Mouse (Mus musculus) heart, embryonic 14.5 days (tissue): Measurements from ENCODE around the gene Tenm2. TPM values are rescaled to one million over a fixed set of nuclear protein-coding genes. Genes with fewer than 3 reads are reported as not detected.

ENCODE experiments used
- ATAC-seq: fragments of 200-750 bp; cut with Nextera tagmentation; 2 replicates; pipeline ENCODE4 v1.8.0; 2017; ENCODE audit warnings: low read depth, moderate TSS enrichment; ENCODE audit not compliant: insufficient number of reproducible peaks, insufficient read depth, low FRiP score
- H3K27ac ChIP-seq, 2 experiments: fragments of 200-500 bp in 1 of 2; fragments of 300-500 bp in 1 of 2; sonication (generic) in 1 of 2; replicated peaks in 1 of 2; 2 replicates each; pipeline ENCODE4 v1.5.1; 2012 to 2014; ENCODE audit warnings: low read depth in 2 of 2, low read length in 2 of 2, control low read depth in 1 of 2, mild to moderate bottlenecking in 1 of 2, mixed read lengths in 1 of 2; ENCODE audit not compliant: control insufficient read depth in 1 of 2, insufficient read depth in 1 of 2
- H3K27me3 ChIP-seq: fragments of 300-500 bp; sonication (generic); 2 replicates; pipeline ENCODE4 v1.6.1; 2014; ENCODE audit warnings: mild to moderate bottlenecking, low read length, control low read depth; ENCODE audit not compliant: control insufficient read depth, insufficient read depth
- H3K36me3 ChIP-seq: fragments of 300-500 bp; sonication (generic); 2 replicates; pipeline ENCODE4 v1.6.1; 2014; ENCODE audit warnings: mild to moderate bottlenecking, control low read depth, low read length, mixed read lengths; ENCODE audit not compliant: control insufficient read depth, insufficient read depth
- H3K4me1 ChIP-seq, 2 experiments: fragments of 200-500 bp in 1 of 2; fragments of 300-500 bp in 1 of 2; sonication (generic) in 1 of 2; 2 replicates each; pipeline ENCODE4 v1.6.1; 2012 to 2014; ENCODE audit warnings: low read length in 2 of 2, control low read depth in 1 of 2, mixed read lengths in 1 of 2; ENCODE audit not compliant: control insufficient read depth in 2 of 2, insufficient read depth in 2 of 2
- H3K4me2 ChIP-seq: fragments of 300-500 bp; sonication (generic); 2 replicates; pipeline ENCODE4 v1.6.1; 2014; ENCODE audit warnings: mild to moderate bottlenecking, low read length
- H3K4me3 ChIP-seq, 2 experiments: fragments of 200-500 bp in 1 of 2; fragments of 300-500 bp in 1 of 2; sonication (generic) in 1 of 2; 2 replicates each; pipeline ENCODE4 v1.5.1; 2012 to 2014; ENCODE audit warnings: low read length in 2 of 2, mild to moderate bottlenecking in 2 of 2, control low read depth in 1 of 2, low read depth in 1 of 2, moderate library complexity in 1 of 2; ENCODE audit not compliant: control insufficient read depth in 1 of 2, insufficient read depth in 1 of 2
- H3K9ac ChIP-seq: fragments of 300-500 bp; sonication (generic); 2 replicates; pipeline ENCODE4 v1.6.1; 2014; ENCODE audit warnings: mild to moderate bottlenecking, low read length
- H3K9me3 ChIP-seq: fragments of 300-500 bp; sonication (generic); 2 replicates; pipeline ENCODE4 v1.6.1; 2016; ENCODE audit warnings: low read length, control low read depth; ENCODE audit not compliant: control insufficient read depth
- WGBS: fragments of 180-500 bp; shearing (Covaris S2); extraction: QIAGEN DNeasy Blood & Tissue Kit; methylation state at CpG from one replicate; pipeline ENCODE4 v1.1.7; 2014; 5-methylcytosine and 5-hydroxymethylcytosine counted together
- polyA plus RNA-seq: library from polyadenylated mRNA; unstranded; fragments of >200 nt; fragmentation: Nextera tagmentation; extraction: Ambion mirVana; gene quantifications from 2 replicates; pipeline ENCODE4 v1.2.1, GENCODE M21; 2014

Tenm2 gene
- polyA plus RNA-seq, 1 experiment from 2014 or later = 0.96 TPM

DNA sequence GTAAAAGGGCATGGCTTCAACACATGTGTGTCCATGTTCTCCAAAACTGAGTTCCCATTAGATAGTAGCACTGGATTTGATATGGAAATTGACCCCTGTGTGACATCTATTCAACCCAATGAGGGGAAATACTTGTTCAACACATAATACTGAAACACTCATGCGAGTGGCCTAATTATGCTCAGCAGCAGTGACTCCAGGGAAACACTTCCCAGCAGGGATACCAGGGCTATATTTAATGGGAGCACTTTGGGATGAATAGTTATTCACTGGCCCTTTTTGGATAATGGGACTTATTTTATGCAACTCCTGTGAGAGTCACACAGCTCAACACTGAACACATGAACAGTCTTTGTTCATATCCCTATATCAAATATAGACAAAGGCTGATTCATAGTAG is 588.6 kb downstream of the Tenm2 start:
- no peak overlapping the region for H3K4me3 ChIP-seq
- H3K9me3 ChIP-seq = no peaks in the 10 kb centered on the region
- no peaks in the 10 kb centered on the region for H3K27me3 ChIP-seq
- no peak overlapping the region for H3K4me2 ChIP-seq
- H3K4me1 ChIP-seq = no peaks in the 10 kb centered on the region; a peak in 1 of 4 replicates
- no peak overlapping the region for H3K27ac ChIP-seq
- ATAC-seq = no peak
- H3K9ac ChIP-seq = no peak overlapping the region
- H3K36me3 ChIP-seq = no peaks in the 10 kb centered on the region
- WGBS = 83% methylated on average over 1 of the region's 1 CpGs

DNA sequence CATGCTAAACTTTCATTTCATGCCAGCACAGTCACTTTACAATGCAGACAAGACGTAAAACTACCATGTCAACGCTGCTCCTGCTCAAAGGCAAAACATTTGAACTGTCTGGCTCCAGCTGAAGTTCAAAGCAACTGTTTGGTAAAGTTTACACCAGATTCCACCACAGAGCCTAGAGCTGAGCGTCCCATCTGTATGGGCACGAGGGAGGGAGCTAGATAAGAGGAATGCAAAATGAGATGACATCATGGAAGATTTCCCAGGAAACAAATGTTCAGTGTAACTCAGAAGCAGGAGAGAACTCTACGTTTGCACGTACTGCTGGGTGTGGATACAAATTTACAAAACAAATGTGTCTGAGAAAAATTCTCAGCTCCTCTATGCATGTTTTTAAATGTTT is 600.7 kb downstream of the Tenm2 start:
- peak; percentile 56; the same call in 1 of the 2 replicates for ATAC-seq
- Histone ChIP-seq H3K27ac (peak overlapping the region; percentile 39 to 53), H3K9ac (0 out of 2 replicates have a peak overlapping the region, but pooled peaks have one; percentile 8), H3K4me2 (peak overlapping the region; percentile 53), H3K4me1 (peaks cover 4 to 6% of the 10 kb centered on the region in 2 experiments; a peak in 2 of 4 replicates), H3K27me3 (no peaks in the 10 kb centered on the region), H3K4me3 (no peak overlapping the region), H3K36me3 (no peaks in the 10 kb centered on the region), H3K9me3 (no peaks in the 10 kb centered on the region)
- WGBS = 12% methylated on average over 6 of the region's 6 CpGs

DNA sequence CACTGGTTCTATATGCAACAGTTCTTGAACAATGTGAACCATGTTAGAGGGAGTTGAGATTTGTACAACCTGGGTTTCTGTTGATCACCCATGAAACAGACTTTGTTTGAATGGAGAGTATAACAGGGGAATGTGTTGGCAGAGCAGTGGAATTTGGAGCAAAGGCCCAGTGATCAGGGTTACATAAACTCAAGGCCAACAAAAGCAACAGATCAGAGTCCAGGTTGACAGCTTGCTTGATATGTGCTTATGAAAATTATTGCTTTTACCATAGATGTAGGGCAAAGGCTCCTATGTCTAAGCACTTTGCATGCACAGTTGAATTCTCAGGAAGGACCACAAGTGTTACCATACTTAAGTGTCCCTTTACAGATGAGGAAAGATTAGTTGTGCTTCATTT is 603.6 kb downstream of the Tenm2 start:
- H3K27me3 ChIP-seq = no peaks in the 10 kb centered on the region
- no peak for ATAC-seq
- no peaks in the 10 kb centered on the region for H3K9me3 ChIP-seq
- no peaks in the 10 kb centered on the region for H3K36me3 ChIP-seq
- peaks cover 4 to 6% of the 10 kb centered on the region in 2 experiments; a peak in 2 of 4 replicates for H3K4me1 ChIP-seq
- no peak overlapping the region for H3K9ac ChIP-seq
- no peak overlapping the region for H3K4me2 ChIP-seq
- no peak overlapping the region for H3K27ac ChIP-seq
- no peak overlapping the region for H3K4me3 ChIP-seq

DNA sequence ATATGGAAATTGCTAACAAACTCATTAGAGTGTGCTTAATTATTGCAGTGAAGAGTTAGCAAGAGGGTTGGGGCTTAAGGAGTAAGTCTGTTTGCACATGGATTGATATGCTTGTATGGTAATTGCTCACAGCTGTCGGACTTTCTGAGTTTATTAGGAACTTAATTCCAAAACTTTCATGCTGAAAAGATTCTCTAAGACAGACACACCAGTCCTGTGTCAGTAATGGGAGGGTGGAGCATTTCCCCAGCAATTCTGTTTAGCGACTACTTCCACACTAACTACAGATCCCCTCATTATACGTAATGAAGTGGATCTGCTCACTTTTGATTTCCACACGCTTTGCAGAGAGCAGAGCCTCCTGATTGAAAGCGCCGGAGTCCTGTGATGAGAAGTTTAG is 622.0 kb downstream of the Tenm2 start:
- WGBS = 83% methylated on average over 6 of the region's 6 CpGs
- H3K27ac ChIP-seq = no peak overlapping the region
- H3K27me3 ChIP-seq = no peaks in the 10 kb centered on the region
- H3K9me3 ChIP-seq = no peaks in the 10 kb centered on the region
- no peaks in the 10 kb centered on the region for H3K4me1 ChIP-seq
- H3K4me3 ChIP-seq = no peak overlapping the region
- no peak overlapping the region for H3K9ac ChIP-seq
- no peaks in the 10 kb centered on the region for H3K36me3 ChIP-seq
- H3K4me2 ChIP-seq = no peak overlapping the region
- no peak for ATAC-seq

DNA sequence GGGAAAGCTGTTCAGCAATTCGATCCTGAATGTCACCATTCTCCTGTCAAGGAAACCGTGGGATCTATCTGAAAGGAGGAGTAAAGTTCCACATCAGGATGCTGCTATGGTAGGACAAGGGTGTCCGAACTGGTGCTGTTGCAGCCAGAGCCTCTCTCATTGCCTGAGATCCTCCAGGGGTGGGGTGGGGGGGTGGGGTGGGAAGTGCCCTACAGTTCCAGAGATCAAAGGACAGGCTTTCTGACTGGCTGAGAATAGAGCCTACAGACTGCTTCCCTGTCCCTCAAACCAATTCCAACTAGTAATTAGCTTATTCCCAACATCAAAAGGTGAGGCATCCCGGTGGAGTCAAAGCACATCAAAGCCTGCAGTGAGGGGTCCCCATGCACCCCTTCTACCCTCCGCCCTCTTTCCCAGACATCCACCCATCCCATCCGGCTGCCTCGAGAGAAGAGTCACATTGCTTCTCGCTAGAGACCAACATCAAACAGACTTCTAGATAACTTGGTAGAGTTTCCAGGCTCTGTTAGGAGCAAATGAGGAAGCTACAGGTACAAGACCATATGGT is 630.9 kb downstream of the Tenm2 start:
- H3K4me3 ChIP-seq = no peak overlapping the region
- no peak overlapping the region for H3K9ac ChIP-seq
- WGBS = 45% methylated on average over 8 of the region's 8 CpGs
- H3K9me3 ChIP-seq = no peaks in the 10 kb centered on the region
- no peak overlapping the region for H3K4me2 ChIP-seq
- H3K27me3 ChIP-seq = no peaks in the 10 kb centered on the region
- H3K27ac ChIP-seq = no peak overlapping the region
- H3K4me1 ChIP-seq = peaks cover 0 to 11% of the 10 kb centered on the region in 2 experiments; a peak in 1 of 4 replicates
- no peak for ATAC-seq
- no peaks in the 10 kb centered on the region for H3K36me3 ChIP-seq

DNA sequence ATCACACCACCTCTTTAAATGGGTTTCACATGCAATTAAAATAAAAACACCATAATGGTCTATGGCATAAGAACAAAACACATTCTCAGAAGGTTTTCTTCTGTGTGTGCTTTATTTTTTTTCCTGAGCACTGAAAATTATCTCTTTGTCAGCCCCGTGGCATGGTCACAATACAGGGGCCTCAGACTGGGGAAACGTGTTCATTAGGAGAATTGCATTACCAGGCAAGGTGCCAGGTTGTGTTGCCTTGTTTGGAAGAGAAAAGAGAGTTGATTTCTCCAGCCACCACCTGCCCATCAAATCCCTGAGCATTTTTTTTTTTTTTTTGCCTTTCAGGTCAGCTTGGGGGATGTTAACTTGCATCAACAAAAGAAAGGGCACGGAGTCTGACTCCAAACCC is 631.5 kb downstream of the Tenm2 start:
- H3K27me3 ChIP-seq = no peaks in the 10 kb centered on the region
- no peaks in the 10 kb centered on the region for H3K9me3 ChIP-seq
- H3K4me2 ChIP-seq = no peak overlapping the region
- ATAC-seq = no peak
- no peaks in the 10 kb centered on the region for H3K36me3 ChIP-seq
- H3K4me3 ChIP-seq = no peak overlapping the region
- H3K27ac ChIP-seq = no peak overlapping the region
- peaks cover 0 to 11% of the 10 kb centered on the region in 2 experiments; a peak in 1 of 4 replicates for H3K4me1 ChIP-seq
- WGBS = 27% methylated on average over 3 of the region's 3 CpGs
- H3K9ac ChIP-seq = no peak overlapping the region

DNA sequence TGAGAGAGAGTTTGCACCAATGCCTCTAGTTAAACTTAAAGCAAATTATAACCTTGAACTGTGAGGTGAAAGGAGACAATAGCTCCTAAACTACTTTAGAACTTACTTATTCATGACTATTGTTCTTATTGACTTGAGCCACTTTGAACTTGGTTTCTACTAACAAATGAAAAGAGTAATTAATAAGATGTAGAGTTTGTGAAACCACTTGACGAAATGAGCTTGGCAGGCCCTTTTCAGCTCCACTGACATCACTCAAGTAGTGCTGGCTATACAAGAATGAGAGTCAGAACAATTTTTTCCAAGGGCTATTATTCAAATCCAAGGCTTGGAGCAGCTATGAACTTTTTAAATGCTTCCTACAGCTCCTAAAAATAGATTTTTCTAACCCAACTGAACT is 643.3 kb downstream of the Tenm2 start:
- H3K9me3 ChIP-seq = no peaks in the 10 kb centered on the region
- 75% methylated on average over 1 of the region's 1 CpGs for WGBS
- H3K4me3 ChIP-seq = no peak overlapping the region
- no peak for ATAC-seq
- peaks cover 2 to 5% of the 10 kb centered on the region in 2 experiments; a peak in 2 of 4 replicates for H3K4me1 ChIP-seq
- H3K36me3 ChIP-seq = no peaks in the 10 kb centered on the region
- H3K27me3 ChIP-seq = no peaks in the 10 kb centered on the region
- H3K4me2 ChIP-seq = no peak overlapping the region
- H3K9ac ChIP-seq = no peak overlapping the region
- H3K27ac ChIP-seq = no peak overlapping the region

DNA sequence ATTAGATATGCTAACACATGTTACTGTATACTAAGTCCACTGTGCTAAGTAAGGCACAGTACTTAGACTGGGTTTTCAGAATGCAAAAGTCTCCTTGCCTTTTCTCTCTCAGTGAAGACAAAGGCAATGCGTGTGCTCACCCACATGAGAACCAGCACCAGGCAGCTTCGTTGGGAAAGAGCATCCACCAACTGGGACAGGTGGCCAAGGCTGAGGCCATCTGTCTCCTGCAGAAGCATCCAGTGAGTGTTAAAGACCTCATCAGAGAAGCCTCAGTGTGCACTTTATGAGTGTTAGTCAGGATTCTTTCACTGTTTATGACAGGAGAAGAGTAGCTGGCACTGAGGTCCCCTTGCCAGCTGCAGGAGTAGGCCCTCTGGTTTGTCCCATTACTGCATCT is 669.6 kb downstream of the Tenm2 start:
- no peaks in the 10 kb centered on the region for H3K9me3 ChIP-seq
- no peak for ATAC-seq
- no peak overlapping the region for H3K9ac ChIP-seq
- H3K4me3 ChIP-seq = no peak overlapping the region
- no peaks in the 10 kb centered on the region for H3K27me3 ChIP-seq
- H3K36me3 ChIP-seq = no peaks in the 10 kb centered on the region
- WGBS = 82% methylated on average over 2 of the region's 2 CpGs
- no peak overlapping the region for H3K4me2 ChIP-seq
- no peak overlapping the region for H3K27ac ChIP-seq
- no peaks in the 10 kb centered on the region for H3K4me1 ChIP-seq
